Mouse (Mus musculus) MEL (cell line): ENCODE results near the gene Ugt1a9.

Source experiments
- CHD2 ChIP-seq: IDR thresholded peaks from 2 replicates; pipeline ENCODE4 v1.6.1; 2011; ENCODE audit warnings: low read length, improper control_type of control experiment
- CTCF ChIP-seq, 3 experiments: IDR thresholded peaks in 2 of 3; conservative IDR thresholded peaks in 1 of 3; 2 replicates each; pipeline ENCODE4 v1.5.1; 2011 to 2012; ENCODE audit warnings: low read length in 3 of 3, low read depth in 2 of 3, mild to moderate bottlenecking in 2 of 3, improper control_type of control experiment in 1 of 3, inconsistent platforms in 1 of 3, mixed read lengths in 1 of 3, moderate library complexity in 1 of 3; ENCODE audit not compliant: control insufficient read depth in 1 of 3, insufficient read depth in 1 of 3, poor library complexity in 1 of 3, severe bottlenecking in 1 of 3
- E2F4 ChIP-seq: IDR thresholded peaks from 2 replicates; pipeline ENCODE4 v1.6.1; 2011; ENCODE audit warnings: low read depth, low read length, improper control_type of control experiment, borderline replicate concordance
- EP300 ChIP-seq, 2 experiments: IDR thresholded peaks; 2 replicates each; pipeline ENCODE4 v1.6.1; 2011; ENCODE audit warnings: improper control_type of control experiment in 2 of 2, low read length in 2 of 2, low read depth in 1 of 2, mild to moderate bottlenecking in 1 of 2
- ETS1 ChIP-seq: IDR thresholded peaks from 2 replicates; pipeline ENCODE4 v1.6.1; 2012; ENCODE audit warnings: low read depth, mild to moderate bottlenecking, inconsistent platforms, low read length, improper control_type of control experiment, moderate library complexity
- GATA1 ChIP-seq: IDR thresholded peaks from 2 replicates; pipeline ENCODE4 v1.6.1; 2011; ENCODE audit warnings: low read depth, low read length, improper control_type of control experiment
- KAT2A ChIP-seq: conservative IDR thresholded peaks from 2 replicates; pipeline ENCODE4 v1.6.1; 2012; ENCODE audit warnings: low read depth, low read length, improper control_type of control experiment, inconsistent platforms
- MAX ChIP-seq: IDR thresholded peaks from 2 replicates; pipeline ENCODE4 v1.6.1; 2011; ENCODE audit warnings: low read length, improper control_type of control experiment
- POLR2A ChIP-seq, 2 experiments: IDR thresholded peaks; 2 replicates each; pipeline ENCODE4 v1.6.1; 2011 to 2012; ENCODE audit warnings: low read length in 2 of 2, mild to moderate bottlenecking in 2 of 2, control low read depth in 1 of 2, improper control_type of control experiment in 1 of 2, low read depth in 1 of 2, moderate library complexity in 1 of 2; ENCODE audit not compliant: control insufficient read depth in 1 of 2, insufficient read depth in 1 of 2, poor library complexity in 1 of 2
- POLR2AphosphoS5 ChIP-seq: IDR thresholded peaks from 2 replicates; pipeline ENCODE4 v1.6.1; 2012; ENCODE audit warnings: low read depth, borderline replicate concordance, mild to moderate bottlenecking, inconsistent platforms, low read length, moderate library complexity, mixed read lengths
- SIN3A ChIP-seq: IDR thresholded peaks from 2 replicates; pipeline ENCODE4 v1.6.1; 2012; ENCODE audit warnings: low read length, improper control_type of control experiment, inconsistent platforms
- TAL1 ChIP-seq: IDR thresholded peaks from 2 replicates; pipeline ENCODE4 v1.6.1; 2012; ENCODE audit warnings: mild to moderate bottlenecking, inconsistent platforms, low read length, moderate library complexity, mixed read lengths
- UBTF ChIP-seq: IDR thresholded peaks from 2 replicates; pipeline ENCODE4 v1.6.1; 2012; ENCODE audit warnings: low read depth, mild to moderate bottlenecking, inconsistent platforms, low read length, improper control_type of control experiment, moderate library complexity, borderline replicate concordance; ENCODE audit not compliant: insufficient read depth
- ZMIZ1 ChIP-seq: IDR thresholded peaks from 2 replicates; pipeline ENCODE4 v1.6.1; 2012; ENCODE audit warnings: low read depth, mild to moderate bottlenecking, inconsistent platforms, low read length, improper control_type of control experiment, moderate library complexity

DNA sequence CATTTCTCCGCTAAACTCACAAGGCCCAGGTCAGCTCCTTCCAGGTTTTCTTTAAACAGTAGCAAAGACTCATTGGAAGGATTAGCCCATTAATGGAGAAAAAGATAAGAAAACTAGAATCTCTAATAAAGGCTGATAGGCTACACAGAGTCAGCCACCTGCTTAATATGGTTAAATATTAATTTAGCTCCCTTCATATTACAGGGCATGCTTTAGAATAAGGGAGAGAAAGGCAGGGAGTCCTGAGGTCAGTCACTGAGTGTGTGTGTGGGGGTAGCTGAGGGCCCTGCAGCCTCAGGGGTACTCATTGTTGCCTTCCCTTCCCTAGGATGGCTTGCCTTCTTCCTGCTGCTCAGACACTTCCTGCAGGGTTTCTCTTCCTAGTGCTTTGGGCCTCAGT lies 67.5 kb downstream of the Ugt1a9 start:
- TF ChIP-seq POLR2A (IDR thresholded peaks at IDR 0.05; ENCODE audit: control insufficient read depth in 1 of 2, insufficient read depth in 1 of 2, low read depth in 1 of 2, low read length in 2 of 2, poor library complexity in 1 of 2) (no peak), GATA1 (no peak), CTCF (IDR thresholded peaks at IDR 0.05 in 2 of 3, conservative IDR thresholded peaks at IDR 0.05 in 1 of 3; ENCODE audit: control insufficient read depth in 1 of 3, insufficient read depth in 1 of 3, low read depth in 2 of 3, low read length in 3 of 3, poor library complexity in 1 of 3, severe bottlenecking in 1 of 3) (no peak), ETS1 (no peak), EP300 (IDR thresholded peaks at IDR 0.05; ENCODE audit: low read depth in 1 of 2, low read length in 2 of 2) (no peak), MAX (no peak), POLR2AphosphoS5 (no peak), SIN3A (no peak), CHD2 (no peak), E2F4 (no peak), UBTF (no peak), TAL1 (no peak), KAT2A (no peak), ZMIZ1 (no peak)
